ENCODE assay signal across 8 mouse cellular contexts in the genomic region with DNA sequence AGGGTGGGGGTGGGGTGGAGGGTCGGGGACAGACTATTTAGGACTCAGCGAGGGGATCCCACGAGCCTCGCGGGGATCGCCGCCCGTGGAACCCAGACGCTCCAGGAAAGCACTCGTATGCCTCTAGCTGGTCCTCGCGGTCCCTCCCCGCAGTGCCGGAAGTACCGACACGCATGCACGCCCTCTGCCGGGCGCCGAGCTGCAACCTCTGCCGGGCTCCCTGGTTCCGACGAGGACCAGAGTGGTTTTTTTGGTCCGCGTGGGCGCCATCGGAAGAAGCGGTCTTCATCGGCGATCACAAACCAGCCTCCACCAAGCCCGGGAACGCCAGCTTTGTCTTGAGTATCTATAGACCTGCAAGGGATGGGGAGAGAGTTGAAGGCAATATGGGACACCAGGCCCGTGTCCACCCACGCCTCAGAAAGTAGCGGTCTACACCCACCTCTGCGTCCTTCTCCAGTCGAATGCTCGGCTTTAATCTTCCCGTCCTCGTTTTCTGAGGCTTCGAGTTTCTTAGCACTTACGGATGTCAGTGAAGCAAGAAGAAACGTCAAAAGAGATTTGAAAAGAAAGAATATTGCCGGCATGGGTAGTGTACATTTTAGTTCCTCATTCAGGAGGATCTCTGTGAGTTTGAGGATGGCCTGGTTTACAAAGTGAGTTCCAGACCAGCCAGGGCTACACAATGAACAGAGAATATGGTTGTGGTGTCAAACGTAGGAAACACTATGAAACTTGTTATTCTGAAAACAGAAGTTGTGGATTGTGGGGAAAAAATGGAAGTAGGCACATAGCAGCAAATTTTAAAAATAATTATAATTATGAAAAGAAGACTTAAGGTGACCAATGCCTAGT. TPM values are rescaled to one million over a fixed set of nuclear protein-coding genes. Genes with fewer than 3 reads are reported as not detected.
DNase-seq lines count a peak whose midpoint lies in the region; ATAC-seq and TF ChIP-seq lines count a peak whose summit lies in the region.

Gene Mettl5 (minus strand): TSS at position 165 of the 855 bp plus-strand sequence.

- peak within 1 kb of the TSS; percentile 50; the same call in 1 of the 2 replicates for H3K27ac ChIP-seq in embryonic facial prominence, embryonic 12.5 days
- peak within 1 kb of the TSS; percentile 94 for H3K27ac ChIP-seq in limb, embryonic 10.5 days
- 0 out of 2 replicates have a peak within 1 kb of the TSS, but pooled peaks have one; percentile 27 for H3K27ac ChIP-seq in midbrain, embryonic 12.5 days (replicated peaks)
- H3K27ac ChIP-seq in small intestine, adult 2 months (ENCODE audit: insufficient read depth, low read depth, low read length), result peak within 1 kb of the TSS; percentile 32; the same call in 1 of the 2 replicates

- DNase-seq in 3T3-L1 (ENCODE audit: low read depth, low spot score), result peak; percentile 90
- peak; percentile 91 to 93 for DNase-seq in adrenal gland, postnatal 36 days
- peak; percentile 91 to 92 for DNase-seq in heart, adult 18-20 months
- DNase-seq in kidney, adult 18-20 months, result peak; percentile 89
- DNase-seq in limb, embryonic 10.5 days (ENCODE audit: low spot score), result peak; percentile 93

- peak within 1 kb of the TSS; percentile 83 for H3K9ac ChIP-seq in embryonic facial prominence, embryonic 12.5 days
- peak within 1 kb of the TSS; percentile 79 for H3K9ac ChIP-seq in midbrain, embryonic 12.5 days (replicated peaks)

- H3K4me2 ChIP-seq in embryonic facial prominence, embryonic 12.5 days (replicated peaks), result peak within 1 kb of the TSS; percentile 58
- H3K4me2 ChIP-seq in midbrain, embryonic 12.5 days (replicated peaks), result peak within 1 kb of the TSS; percentile 70

- no peaks in the 10 kb centered on the region for H3K9me3 ChIP-seq in embryonic facial prominence, embryonic 12.5 days
- H3K9me3 ChIP-seq in limb, embryonic 10.5 days (replicated peaks), result no peaks in the 10 kb centered on the region
- H3K9me3 ChIP-seq in midbrain, embryonic 12.5 days, result no peaks in the 10 kb centered on the region

- WGBS in embryonic facial prominence, embryonic 12.5 days, result 2% methylated on average over 45 of the region's 45 CpGs
- WGBS in limb, embryonic 10.5 days, result 3% methylated on average over 45 of the region's 45 CpGs
- WGBS in midbrain, embryonic 12.5 days, result 2% methylated on average over 45 of the region's 45 CpGs
- under 1% methylated on average over 45 of the region's 45 CpGs for WGBS in small intestine, adult 2 months

- peak; percentile 71; the same call in 1 of the 2 replicates for TF ChIP-seq POLR2A in small intestine, adult 2 months (IDR thresholded peaks at IDR 0.05; ENCODE audit: low read depth, low read length)

- ATAC-seq in embryonic facial prominence, embryonic 12.5 days (ENCODE audit: insufficient number of reproducible peaks, insufficient read depth, low FRiP score, low TSS enrichment), result peak; percentile 89
- ATAC-seq in midbrain, embryonic 12.5 days (ENCODE audit: low FRiP score, low read depth), result peak; percentile 94

- no peaks in the 10 kb centered on the region for H3K27me3 ChIP-seq in embryonic facial prominence, embryonic 12.5 days
- H3K27me3 ChIP-seq in limb, embryonic 10.5 days (ENCODE audit: low read depth, poor library complexity, severe bottlenecking), result no peaks in the 10 kb centered on the region
- H3K27me3 ChIP-seq in midbrain, embryonic 12.5 days, result no peaks in the 10 kb centered on the region
- no peaks in the 10 kb centered on the region for H3K27me3 ChIP-seq in small intestine, adult 2 months (ENCODE audit: control insufficient read depth, insufficient read depth, low read length)

- H3K36me3 ChIP-seq in embryonic facial prominence, embryonic 12.5 days, result no peaks in the 10 kb centered on the region
- peaks cover 10% of the 10 kb centered on the region; the same call in 1 of the 2 replicates for H3K36me3 ChIP-seq in limb, embryonic 10.5 days
- H3K36me3 ChIP-seq in midbrain, embryonic 12.5 days, result no peaks in the 10 kb centered on the region
- H3K36me3 ChIP-seq in small intestine, adult 2 months (ENCODE audit: control insufficient read depth, insufficient read depth, low read length), result no peaks in the 10 kb centered on the region

- peak; percentile 43; the same call in 1 of the 2 replicates for TF ChIP-seq CTCF in small intestine, adult 2 months (IDR thresholded peaks at IDR 0.05; ENCODE audit: extremely low read depth, insufficient read length, insufficient replicate concordance, low read depth, low read length)

- peaks cover 6% of the 10 kb centered on the region; the same call in 1 of the 2 replicates for H3K4me1 ChIP-seq in embryonic facial prominence, embryonic 12.5 days
- H3K4me1 ChIP-seq in limb, embryonic 10.5 days, result peaks cover 13% of the 10 kb centered on the region
- H3K4me1 ChIP-seq in midbrain, embryonic 12.5 days, result peaks cover 12% of the 10 kb centered on the region
- peaks cover 2% of the 10 kb centered on the region; the same call in 1 of the 2 replicates for H3K4me1 ChIP-seq in small intestine, adult 2 months (ENCODE audit: control insufficient read depth, insufficient read depth, insufficient read length, low read length)

- H3K4me3 ChIP-seq in embryonic facial prominence, embryonic 12.5 days, result peak within 1 kb of the TSS; percentile 59
- peak within 1 kb of the TSS; percentile 79 for H3K4me3 ChIP-seq in limb, embryonic 10.5 days
- H3K4me3 ChIP-seq in midbrain, embryonic 12.5 days, result peak within 1 kb of the TSS; percentile 63
- peak within 1 kb of the TSS; percentile 83 for H3K4me3 ChIP-seq in small intestine, adult 2 months (ENCODE audit: low read depth, low read length)

RNA-seq across cellular contexts. Expression of gene Mettl5, which starts in this region (rescaled TPM):
- 10 to 100 TPM; 16.2 to 23.6 TPM for total RNA-seq in adrenal gland, postnatal 36 days (2021)
- polyA plus RNA-seq in embryonic facial prominence, embryonic 12.5 days (2016; fragmentation: Nextera tagmentation; extraction: Ambion mirVana), result 36.6 and 39.7 TPM in 2 replicates
- 10 to 100 TPM; 21.6 to 22.6 TPM for total RNA-seq in heart, adult 18-20 months (2021)
- 44.5 and 47.3 TPM in 2 replicates for polyA plus RNA-seq in limb, embryonic 10.5 days (2016; fragmentation: Nextera tagmentation; extraction: Ambion mirVana)
- polyA plus RNA-seq in midbrain, embryonic 12.5 days (2016; fragmentation: Nextera tagmentation; extraction: Ambion mirVana), result 35.4 and 39.7 TPM in 2 replicates
- 0.61 and 2.3 TPM in 2 replicates for polyA plus RNA-seq in small intestine, adult 2 months (2012; rRNA removed)

Comparison
In these comparisons a context has a peak if more than half of its experiments do, and no peak if none do; other contexts are left out.
1. Peak in every context shown above with its lines: DNase-seq, ATAC-seq, H3K4me3 ChIP-seq and H3K27ac ChIP-seq.
2. RNA of gene Mettl5 (polyA plus RNA-seq): 44.5 to 47.3 TPM in limb, embryonic 10.5 days, 36.6 to 39.7 TPM in embryonic facial prominence, embryonic 12.5 days and 35.4 to 39.7 TPM in midbrain, embryonic 12.5 days; 0.61 to 2.3 TPM in small intestine, adult 2 months; every median in the first group is over 10 times any median in the second.
3. H3K27ac ChIP-seq: peak in every context shown above with its lines; median percentile 94 in limb, embryonic 10.5 days; 50 in embryonic facial prominence, embryonic 12.5 days; 32 in small intestine, adult 2 months; 27 in midbrain, embryonic 12.5 days.